Mouse (Mus musculus) adrenal gland, adult (tissue): ENCODE results near the gene Elane.
A peak's percentile ranks its signal among the peaks of the same experiment; 100 is the strongest.

Experiments
- DNase-seq, 2 experiments: peaks; one replicate each; pipeline ENCODE4 v3.0.0; 2022 to 2023; ENCODE audit warnings: low spot score in 1 of 2; ENCODE audit not compliant: inconsistent age in 2 of 2

The Elane gene

GRCm38 (mm10) chr10:79886054-79886453 is at the start of gene Elane:
Gene Elane, plus strand, starts transcription at chr10:79886247.
- no peak for DNase-seq

GRCm38 (mm10) chr10:79836918-79837317 is 49.1 kb upstream of the Elane start:
- DNase-seq: no peak

GRCm38 (mm10) chr10:79838151-79838550 is 47.9 kb upstream of the Elane start:
- no peak for DNase-seq

- peak in 1 of 2 experiments; percentile 45 for DNase-seq
Measured at GRCm38 (mm10) chr10:79840091-79840490, 46.0 kb upstream of the Elane start.

- DNase-seq: peak; percentile 69 to 85
Measured at GRCm38 (mm10) chr10:79840644-79841551, 45.1 kb upstream of the Elane start.

- DNase-seq: no peak
Measured at GRCm38 (mm10) chr10:79842322-79842721, 43.7 kb upstream of the Elane start.

- DNase-seq: peak in 1 of 2 experiments; percentile 76
Measured at GRCm38 (mm10) chr10:79843476-79843875, 42.6 kb upstream of the Elane start.

GRCm38 (mm10) chr10:79846553-79846952 is 39.5 kb upstream of the Elane start:
- no peak for DNase-seq

GRCm38 (mm10) chr10:79849941-79850628 is 36.0 kb upstream of the Elane start:
- no peak for DNase-seq

GRCm38 (mm10) chr10:79851653-79852052 is 34.4 kb upstream of the Elane start:
- DNase-seq: no peak

- peak; percentile 62 to 75 for DNase-seq
Measured at GRCm38 (mm10) chr10:79852107-79852789, 33.8 kb upstream of the Elane start.

GRCm38 (mm10) chr10:79852827-79853226 is 33.2 kb upstream of the Elane start:
- DNase-seq: no peak

- DNase-seq: peak; percentile 95 to 98
Measured at GRCm38 (mm10) chr10:79853392-79853791, 32.7 kb upstream of the Elane start.

- DNase-seq: peak; percentile 99
Measured at GRCm38 (mm10) chr10:79853860-79854795, 31.9 kb upstream of the Elane start, which contains the start of gene Ptbp1. Gene Ptbp1, plus strand, starts transcription at chr10:79854427.

GRCm38 (mm10) chr10:79854801-79855541 is 31.1 kb upstream of the Elane start:
- peak; percentile 83 to 93 for DNase-seq

- DNase-seq: peak; percentile 67 to 79
Measured at GRCm38 (mm10) chr10:79855558-79856184, 30.4 kb upstream of the Elane start.

GRCm38 (mm10) chr10:79856280-79856679 is 29.8 kb upstream of the Elane start:
- peak in 1 of 2 experiments; percentile 59 for DNase-seq

GRCm38 (mm10) chr10:79856704-79857451 is 29.2 kb upstream of the Elane start:
- peak in 1 of 2 experiments; percentile 58 for DNase-seq
